Mouse (Mus musculus): ENCODE data around the gene Ash1l. TPM values are rescaled to one million over a fixed set of nuclear protein-coding genes. Genes with fewer than 3 reads are reported as not detected.

Ash1l gene
- polyA plus RNA-seq, 1 experiment, result 3.9 TPM

DNA sequence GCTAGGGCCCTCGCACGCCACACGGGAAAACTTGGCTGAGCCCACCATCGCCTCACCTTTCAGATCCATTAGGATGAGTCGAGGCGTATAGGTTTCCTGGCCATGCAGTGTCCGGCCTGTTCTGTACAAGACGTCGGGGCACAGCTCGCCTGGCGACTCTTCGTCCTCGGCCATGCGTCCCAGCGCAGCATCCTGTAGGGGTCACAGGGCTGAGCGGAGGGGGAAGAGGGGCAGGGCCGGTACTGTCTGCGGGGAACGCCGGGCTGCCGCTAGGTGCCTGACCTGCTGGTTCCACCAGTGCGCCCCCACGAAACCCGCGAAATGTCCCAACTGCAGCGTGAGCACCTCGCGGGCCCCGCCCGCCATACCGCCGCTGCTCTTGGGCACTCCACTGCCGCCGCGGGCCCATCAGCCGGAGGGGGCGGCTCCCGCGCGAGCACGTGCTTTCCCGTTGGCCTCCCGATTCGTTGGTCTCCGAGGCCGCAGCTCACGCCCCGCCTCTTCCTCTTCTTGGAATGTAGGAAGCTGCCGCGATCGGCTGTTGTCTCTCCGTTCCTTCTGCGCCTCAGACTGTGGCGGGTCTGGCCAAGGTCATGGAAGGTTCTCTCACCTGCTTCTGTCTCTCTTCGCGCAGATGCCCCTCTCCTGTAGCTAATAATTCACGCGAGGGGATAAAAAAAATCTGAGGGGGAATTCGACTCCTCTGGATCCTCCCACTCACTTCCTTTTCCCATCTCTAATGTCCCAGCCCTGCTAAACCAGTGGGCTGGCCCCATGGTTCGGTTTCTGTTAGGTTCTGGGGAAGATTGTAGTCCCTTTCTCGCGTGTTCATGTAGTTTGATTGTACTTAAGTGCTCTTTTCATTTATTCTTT, 36.7 kb upstream of the Ash1l start, which contains the start of gene Msto1:
Gene Msto1, minus strand, starts transcription at position 489 of the 873 bp plus-strand sequence.
- under 1% methylated on average over 62 of the region's 62 CpGs for WGBS
- peaks cover 17% of the 10 kb centered on the region for H3K36me3 ChIP-seq (ENCODE audit: control insufficient read depth, insufficient read depth, low read length)

DNA sequence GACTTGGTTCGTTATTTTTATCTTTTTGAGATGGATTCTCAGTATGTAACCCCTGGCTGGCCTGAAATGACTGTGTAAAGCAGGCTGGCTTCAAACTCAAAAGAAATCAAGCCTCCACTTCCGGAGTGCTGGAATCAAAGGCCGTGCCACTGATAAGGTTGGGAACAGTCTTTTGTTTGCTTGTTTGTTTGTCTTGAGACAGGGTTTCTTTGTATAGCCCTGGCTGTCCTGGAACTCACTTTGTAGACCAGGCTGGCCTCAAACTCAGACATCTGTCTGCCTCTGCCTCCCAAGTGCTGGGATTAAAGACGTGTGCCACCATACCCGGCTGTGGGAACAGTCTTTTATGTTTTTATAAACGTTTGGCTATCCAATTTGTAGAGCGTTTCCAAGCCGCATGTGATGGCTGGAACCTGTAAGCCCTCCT, 36.0 kb upstream of the Ash1l start:
- no peaks in the 10 kb centered on the region; the same call in 1 of the 2 replicates for H3K4me1 ChIP-seq (ENCODE audit: control insufficient read depth, insufficient read depth, insufficient read length, low read length)
- H3K27me3 ChIP-seq (ENCODE audit: control insufficient read depth, insufficient read depth, low read length), result no peaks in the 10 kb centered on the region
- H3K36me3 ChIP-seq (ENCODE audit: control insufficient read depth, insufficient read depth, low read length), result peaks cover 13% of the 10 kb centered on the region
- H3K27ac ChIP-seq (ENCODE audit: insufficient read depth, low read depth, low read length), result peak overlapping the region; percentile 90
- peak overlapping the region; percentile 72 for H3K4me3 ChIP-seq (ENCODE audit: low read depth, low read length)
- TF ChIP-seq CTCF (IDR thresholded peaks at IDR 0.05; ENCODE audit: extremely low read depth, insufficient read length, insufficient replicate concordance, low read depth, low read length), result no peak
- no peak for TF ChIP-seq POLR2A (IDR thresholded peaks at IDR 0.05; ENCODE audit: low read depth, low read length)
- 17% methylated on average over 8 of the region's 8 CpGs for WGBS

More for the DNA sequence above, 36.7 kb upstream of the Ash1l start, which contains the start of gene Msto1:
- Histone ChIP-seq H3K4me1 (ENCODE audit: control insufficient read depth, insufficient read depth, insufficient read length, low read length) (no peaks in the 10 kb centered on the region; the same call in 1 of the 2 replicates), H3K27me3 (ENCODE audit: control insufficient read depth, insufficient read depth, low read length) (no peaks in the 10 kb centered on the region), H3K4me3 (ENCODE audit: low read depth, low read length) (peak within 1 kb of the TSS; percentile 72), H3K27ac (ENCODE audit: insufficient read depth, low read depth, low read length) (peak within 1 kb of the TSS; percentile 90)
- TF ChIP-seq POLR2A (IDR thresholded peaks at IDR 0.05; ENCODE audit: low read depth, low read length), result peak; percentile 96
- no peak for TF ChIP-seq CTCF (IDR thresholded peaks at IDR 0.05; ENCODE audit: extremely low read depth, insufficient read length, insufficient replicate concordance, low read depth, low read length)

DNA sequence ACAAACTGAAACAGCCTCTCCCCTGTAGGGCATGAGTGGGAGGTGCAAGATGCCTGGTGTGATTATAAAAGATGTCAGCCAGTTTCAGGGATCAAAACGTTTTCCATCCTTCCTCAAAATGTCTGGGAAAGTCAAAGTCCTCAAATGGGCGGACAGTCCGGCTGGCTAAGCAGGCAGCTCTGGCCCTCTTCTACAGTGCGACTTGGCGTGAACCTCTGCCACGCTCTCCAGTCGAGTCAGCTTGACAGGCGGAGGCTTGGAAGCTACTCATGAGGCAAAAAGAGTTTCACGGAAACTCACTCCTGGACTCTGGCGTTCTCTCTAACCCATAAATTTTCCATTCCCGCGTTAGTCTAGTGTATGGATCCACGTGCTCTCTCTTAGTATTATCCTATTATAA, 31.4 kb upstream of the Ash1l start:
- no peak for TF ChIP-seq CTCF (IDR thresholded peaks at IDR 0.05; ENCODE audit: extremely low read depth, insufficient read length, insufficient replicate concordance, low read depth, low read length)
- TF ChIP-seq POLR2A (IDR thresholded peaks at IDR 0.05; ENCODE audit: low read depth, low read length), result no peak
- no peak overlapping the region for H3K27ac ChIP-seq (ENCODE audit: insufficient read depth, low read depth, low read length)
- H3K4me3 ChIP-seq (ENCODE audit: low read depth, low read length), result no peak overlapping the region
- 61% methylated on average over 13 of the region's 13 CpGs for WGBS
- H3K4me1 ChIP-seq (ENCODE audit: control insufficient read depth, insufficient read depth, insufficient read length, low read length), result no peaks in the 10 kb centered on the region
- no peaks in the 10 kb centered on the region for H3K27me3 ChIP-seq (ENCODE audit: control insufficient read depth, insufficient read depth, low read length)
- peaks cover 25% of the 10 kb centered on the region for H3K36me3 ChIP-seq (ENCODE audit: control insufficient read depth, insufficient read depth, low read length)

DNA sequence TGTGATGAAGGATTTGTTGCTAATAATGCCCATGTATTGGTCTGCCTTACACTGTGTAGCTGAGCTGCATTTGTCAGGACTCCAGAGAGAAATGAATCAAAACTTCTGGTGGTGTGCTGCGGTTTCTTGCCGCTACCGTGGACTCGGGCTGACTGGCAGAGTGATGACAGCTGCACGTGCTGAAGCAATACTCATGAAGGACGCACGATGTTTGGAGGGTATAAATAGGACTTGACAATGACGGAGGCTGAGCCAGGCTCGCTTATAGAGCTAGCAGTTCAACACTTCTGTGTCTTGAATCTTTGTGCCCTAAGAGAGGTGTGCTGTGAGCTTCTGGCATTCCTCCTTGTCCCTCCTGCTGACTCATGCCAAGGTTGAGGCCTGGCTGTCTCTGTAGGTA, 29.0 kb upstream of the Ash1l start:
- TF ChIP-seq POLR2A (IDR thresholded peaks at IDR 0.05; ENCODE audit: low read depth, low read length) (no peak), CTCF (IDR thresholded peaks at IDR 0.05; ENCODE audit: extremely low read depth, insufficient read length, insufficient replicate concordance, low read depth, low read length) (no peak)
- Histone ChIP-seq H3K36me3 (ENCODE audit: control insufficient read depth, insufficient read depth, low read length) (peaks cover 38% of the 10 kb centered on the region), H3K4me1 (ENCODE audit: control insufficient read depth, insufficient read depth, insufficient read length, low read length) (no peaks in the 10 kb centered on the region), H3K27me3 (ENCODE audit: control insufficient read depth, insufficient read depth, low read length) (no peaks in the 10 kb centered on the region), H3K27ac (ENCODE audit: insufficient read depth, low read depth, low read length) (no peak overlapping the region), H3K4me3 (ENCODE audit: low read depth, low read length) (no peak overlapping the region)
- WGBS, result 97% methylated on average over 9 of the region's 9 CpGs

DNA sequence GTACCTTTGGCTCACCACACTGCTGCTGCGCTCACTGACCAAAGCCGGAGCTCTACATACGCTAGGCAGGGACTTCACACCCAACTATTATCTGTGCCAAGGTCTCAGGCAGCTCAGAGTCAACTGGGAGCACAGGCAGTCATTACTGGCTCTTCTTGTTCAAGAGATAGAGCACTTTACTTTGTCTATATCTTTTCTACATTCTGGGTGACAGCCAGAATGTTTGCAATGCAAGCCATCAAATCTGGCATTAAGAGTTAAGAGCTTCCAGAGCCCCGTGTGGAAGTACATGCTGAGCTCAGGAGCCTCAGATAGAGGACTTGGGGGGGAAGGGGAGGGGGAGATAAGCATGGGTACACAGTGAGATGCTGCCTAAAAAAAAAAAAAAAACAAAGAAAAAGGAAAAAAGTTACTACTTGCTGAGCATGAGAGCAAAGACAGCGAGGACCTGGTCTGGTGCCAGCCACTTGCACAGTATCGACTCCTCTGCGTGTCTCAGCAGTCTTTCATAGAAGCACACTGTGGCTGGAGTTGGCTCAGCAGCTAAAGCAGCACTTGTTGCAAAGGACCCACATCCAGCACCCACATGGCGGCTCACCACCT, 26.3 kb upstream of the Ash1l start:
- no peak overlapping the region for H3K4me3 ChIP-seq (ENCODE audit: low read depth, low read length)
- H3K36me3 ChIP-seq (ENCODE audit: control insufficient read depth, insufficient read depth, low read length), result peaks cover 61% of the 10 kb centered on the region
- no peaks in the 10 kb centered on the region for H3K27me3 ChIP-seq (ENCODE audit: control insufficient read depth, insufficient read depth, low read length)
- 88% methylated on average over 8 of the region's 8 CpGs for WGBS
- H3K4me1 ChIP-seq (ENCODE audit: control insufficient read depth, insufficient read depth, insufficient read length, low read length), result no peaks in the 10 kb centered on the region
- H3K27ac ChIP-seq (ENCODE audit: insufficient read depth, low read depth, low read length), result no peak overlapping the region
- TF ChIP-seq CTCF (IDR thresholded peaks at IDR 0.05; ENCODE audit: extremely low read depth, insufficient read length, insufficient replicate concordance, low read depth, low read length), result no peak
- TF ChIP-seq POLR2A (IDR thresholded peaks at IDR 0.05; ENCODE audit: low read depth, low read length), result no peak

DNA sequence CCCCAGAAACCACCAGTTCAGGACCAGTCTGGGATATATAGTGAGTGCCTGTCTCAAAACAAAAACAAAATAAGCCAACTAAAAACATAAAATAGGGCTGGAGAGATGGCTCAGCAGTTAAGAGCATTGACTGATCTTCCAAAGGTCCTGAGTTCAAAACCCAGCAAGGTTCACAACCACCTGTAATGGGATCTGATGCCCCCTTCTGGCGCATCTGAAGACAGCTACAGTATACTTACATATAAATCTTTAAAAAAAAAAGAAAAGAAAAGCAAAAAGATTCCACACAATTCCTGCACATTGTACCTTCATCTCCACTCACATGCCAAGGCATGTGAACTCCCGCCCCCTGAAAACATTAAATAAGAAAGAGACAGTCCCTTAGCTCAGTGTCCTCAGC, 24.8 kb upstream of the Ash1l start:
- Histone ChIP-seq H3K36me3 (ENCODE audit: control insufficient read depth, insufficient read depth, low read length) (peaks cover 68% of the 10 kb centered on the region), H3K4me3 (ENCODE audit: low read depth, low read length) (no peak overlapping the region), H3K4me1 (ENCODE audit: control insufficient read depth, insufficient read depth, insufficient read length, low read length) (no peaks in the 10 kb centered on the region), H3K27me3 (ENCODE audit: control insufficient read depth, insufficient read depth, low read length) (no peaks in the 10 kb centered on the region), H3K27ac (ENCODE audit: insufficient read depth, low read depth, low read length) (no peak overlapping the region)
- no peak for TF ChIP-seq CTCF (IDR thresholded peaks at IDR 0.05; ENCODE audit: extremely low read depth, insufficient read length, insufficient replicate concordance, low read depth, low read length)
- TF ChIP-seq POLR2A (IDR thresholded peaks at IDR 0.05; ENCODE audit: low read depth, low read length), result no peak
- 96% methylated on average over 2 of the region's 2 CpGs for WGBS

DNA sequence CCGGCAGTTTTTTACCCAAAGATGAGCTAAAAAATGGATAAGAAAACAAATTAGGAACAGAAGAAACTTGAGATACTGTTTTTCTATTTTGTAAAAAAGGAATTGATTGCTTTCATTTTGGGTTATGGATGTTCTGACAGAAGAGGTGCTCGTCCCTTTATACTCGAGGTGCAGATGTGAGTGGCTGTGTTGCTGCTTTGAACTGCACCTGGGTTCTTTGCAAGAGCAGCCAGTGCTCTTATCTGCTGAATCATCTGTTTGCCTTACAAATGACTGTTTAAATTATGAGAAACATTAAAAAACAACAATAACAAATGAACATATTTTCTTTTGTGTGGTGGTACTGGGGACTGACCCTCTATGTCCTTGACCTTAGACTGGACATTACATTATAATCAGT, 20.9 kb upstream of the Ash1l start:
- Histone ChIP-seq H3K4me3 (ENCODE audit: low read depth, low read length) (no peak overlapping the region), H3K36me3 (ENCODE audit: control insufficient read depth, insufficient read depth, low read length) (peaks cover 54% of the 10 kb centered on the region), H3K27me3 (ENCODE audit: control insufficient read depth, insufficient read depth, low read length) (no peaks in the 10 kb centered on the region), H3K4me1 (ENCODE audit: control insufficient read depth, insufficient read depth, insufficient read length, low read length) (no peaks in the 10 kb centered on the region), H3K27ac (ENCODE audit: insufficient read depth, low read depth, low read length) (no peak overlapping the region)
- no peak for TF ChIP-seq CTCF (IDR thresholded peaks at IDR 0.05; ENCODE audit: extremely low read depth, insufficient read length, insufficient replicate concordance, low read depth, low read length)
- no peak for TF ChIP-seq POLR2A (IDR thresholded peaks at IDR 0.05; ENCODE audit: low read depth, low read length)
- 84% methylated on average over 3 of the region's 3 CpGs for WGBS
